Mouse (Mus musculus): ENCODE measurements around the gene Npl.

Gene Npl

GRCm38 (mm10) chr1:153559126-153559647 is 9.3 kb upstream of the Npl start:
- POLR2A ChIA-PET, result interaction anchor here in 3 of 4 experiments (0.6 to 3.0 kb wide), 12 partner anchors 9 to 1617 kb away, joined by 3 to 14 read pairs (median 4); partner anchors contain the start of genes Npl (in 2 of the 3) and Rnasel (in 2 of the 3)
- CTCF ChIA-PET, result interaction anchor here (0.5 to 5.4 kb wide), 48 partner anchors 9 to 1246 kb away, joined by 3 to 80 read pairs (median 4); partner anchors contain the start of genes Rnasel (in 4 of the 4) and Npl (in 2 of the 4)

- CTCF ChIA-PET, result interaction anchor here (0.5 to 5.4 kb wide), 14 partner anchors 25 to 1988 kb away, joined by 3 to 80 read pairs (median 5); partner anchors contain the start of gene Rnasel (in 4 of the 4)
- POLR2A ChIA-PET, result interaction anchor here in 3 of 4 experiments (1.8 to 3.0 kb wide), 3 partner anchors 192 kb away, joined by 5 to 14 read pairs (median 7); partner anchors contain the start of gene Rnasel (in 3 of the 3)
Measured at GRCm38 (mm10) chr1:153556896-153557295, 7.1 kb upstream of the Npl start.

- CTCF ChIA-PET, result interaction anchor here (0.7 to 5.4 kb wide), 12 partner anchors 9 to 343 kb away, joined by 3 to 80 read pairs (median 9); partner anchors contain the start of genes Rnasel (in 4 of the 4), Glul (in 1 of the 4) and Rgs16 (in 1 of the 4)
- POLR2A ChIA-PET, result interaction anchor here in 2 of 4 experiments (0.7 to 2.2 kb wide), 5 partner anchors 9 to 193 kb away, joined by 3 to 7 read pairs (median 4); partner anchors contain the start of gene Rnasel (in 2 of the 2)
Measured at GRCm38 (mm10) chr1:153556202-153556601, 6.4 kb upstream of the Npl start.

- POLR2A ChIA-PET, result interaction anchor here in 3 of 4 experiments (0.6 to 1.9 kb wide), 9 partner anchors 18 to 466 kb away, joined by 3 to 8 read pairs (median 4); partner anchors contain the start of gene Rnasel (in 1 of the 3)
- CTCF ChIA-PET, result interaction anchor here in 3 of 4 experiments (0.6 to 3.1 kb wide), 10 partner anchors 8 to 200 kb away, joined by 3 to 29 read pairs (median 4); partner anchors contain the start of gene Rnasel (in 3 of the 3)
Measured at GRCm38 (mm10) chr1:153550814-153551213, 969 bp upstream of the Npl start.

- CTCF ChIA-PET, result interaction anchor here in 2 of 4 experiments (1.3 to 1.4 kb wide), 2 partner anchors 11 to 202 kb away, joined by 3 to 5 read pairs; partner anchors contain the start of gene Rnasel (in 1 of the 2)
- POLR2A ChIA-PET, result interaction anchor here in 2 of 4 experiments (0.6 to 1.6 kb wide), 5 partner anchors 8 to 487 kb away, joined by 3 to 6 read pairs (median 3); no protein-coding TSS in a partner anchor
Measured at GRCm38 (mm10) chr1:153547555-153547954, 2.3 kb downstream of the Npl start.

GRCm38 (mm10) chr1:153545196-153545595 is 4.6 kb downstream of the Npl start:
- ChIA-PET POLR2A (interaction anchor here in 1 of 4 experiments (0.7 kb wide), 1 partner anchor 10 kb away, joined by 3 read pairs; no protein-coding TSS in a partner anchor), CTCF (interaction anchor here in 1 of 4 experiments (1.4 kb wide), 1 partner anchor 13 kb away, joined by 4 read pairs; no protein-coding TSS in a partner anchor)

- POLR2A ChIA-PET, result interaction anchor here in 3 of 4 experiments (1.2 to 2.7 kb wide), 4 partner anchors 10 to 43 kb away, joined by 3 to 13 read pairs (median 8); no protein-coding TSS in a partner anchor
- CTCF ChIA-PET, result interaction anchor here in 2 of 4 experiments (0.6 to 0.8 kb wide), 3 partner anchors 13 to 206 kb away, joined by 3 to 4 read pairs (median 4); partner anchors contain the start of gene Rnasel (in 1 of the 2)
Measured at GRCm38 (mm10) chr1:153542726-153543320, 7.0 kb downstream of the Npl start.

- CTCF ChIA-PET, result no interaction called here
- POLR2A ChIA-PET, result interaction anchor here in 3 of 4 experiments (0.7 to 1.5 kb wide), 3 partner anchors 8 to 9 kb away, joined by 3 to 5 read pairs (median 3); partner anchors contain the start of gene Npl (in 2 of the 3)
Measured at GRCm38 (mm10) chr1:153540753-153541152, 9.1 kb downstream of the Npl start.

- ChIA-PET CTCF (interaction anchor here in 1 of 4 experiments (1.3 kb wide), 1 partner anchor 10 kb away, joined by 3 read pairs; the partner anchor contains the start of gene Npl), POLR2A (interaction anchor here in 2 of 4 experiments (1.4 to 2.3 kb wide), 3 partner anchors 10 kb away, joined by 3 to 12 read pairs (median 5); partner anchors contain the start of gene Npl (in 2 of the 2))
Measured at GRCm38 (mm10) chr1:153539739-153540333, 10.0 kb downstream of the Npl start.

GRCm38 (mm10) chr1:153535611-153536010 is 14.2 kb downstream of the Npl start:
- POLR2A ChIA-PET, result interaction anchor here in 2 of 4 experiments (0.6 to 1.8 kb wide), 6 partner anchors 10 to 48 kb away, joined by 3 to 9 read pairs (median 6); partner anchors contain the start of genes Dhx9 (in 1 of the 2) and Npl (in 1 of the 2)
- CTCF ChIA-PET, result interaction anchor here in 1 of 4 experiments (0.8 kb wide), 1 partner anchor 13 kb away, joined by 3 read pairs; no protein-coding TSS in a partner anchor

GRCm38 (mm10) chr1:153532896-153533295 is 16.9 kb downstream of the Npl start:
- POLR2A ChIA-PET, result interaction anchor here in 3 of 4 experiments (0.6 to 3.2 kb wide), 29 partner anchors 8 to 367 kb away, joined by 3 to 15 read pairs (median 5); partner anchors contain the start of genes Npl (in 3 of the 3), Dhx9 (in 2 of the 3), Glul (in 1 of the 3) and Teddm2 (in 1 of the 3)

GRCm38 (mm10) chr1:153532234-153532841 is 17.5 kb downstream of the Npl start:
- POLR2A ChIA-PET, result interaction anchor here in 3 of 4 experiments (0.6 to 3.2 kb wide), 41 partner anchors 9 to 367 kb away, joined by 3 to 15 read pairs (median 4); partner anchors contain the start of genes Dhx9 (in 3 of the 3), Npl (in 3 of the 3), Glul (in 1 of the 3) and Rnasel (in 1 of the 3)
- CTCF ChIA-PET, result interaction anchor here (0.6 to 1.5 kb wide), 8 partner anchors 9 to 504 kb away, joined by 3 to 6 read pairs (median 4); partner anchors contain the start of gene Rnasel (in 2 of the 4)

More at GRCm38 (mm10) chr1:153532896-153533295, 16.9 kb downstream of the Npl start:
- CTCF ChIA-PET, result interaction anchor here in 2 of 4 experiments (0.7 to 1.5 kb wide), 3 partner anchors 9 to 216 kb away, joined by 3 to 6 read pairs (median 5); partner anchors contain the start of gene Rnasel (in 1 of the 2)

- POLR2A ChIA-PET, result interaction anchor here in 3 of 4 experiments (0.6 to 3.2 kb wide), 36 partner anchors 8 to 218 kb away, joined by 3 to 15 read pairs (median 5); partner anchors contain the start of genes Npl (in 3 of the 3), Dhx9 (in 2 of the 3) and Rnasel (in 1 of the 3)
- CTCF ChIA-PET, result interaction anchor here (0.6 to 1.5 kb wide), 6 partner anchors 20 to 505 kb away, joined by 3 to 6 read pairs (median 3); partner anchors contain the start of gene Rnasel (in 2 of the 4)
Measured at GRCm38 (mm10) chr1:153531677-153532233, 18.1 kb downstream of the Npl start.

- ChIA-PET POLR2A (interaction anchor here in 3 of 4 experiments (0.8 to 1.4 kb wide), 5 partner anchors 10 to 37 kb away, joined by 3 to 8 read pairs (median 3); no protein-coding TSS in a partner anchor), CTCF (interaction anchor here in 2 of 4 experiments (0.6 to 1.0 kb wide), 3 partner anchors 10 to 134 kb away, joined by 3 to 9 read pairs (median 3); no protein-coding TSS in a partner anchor)
Measured at GRCm38 (mm10) chr1:153522116-153522515, 27.7 kb downstream of the Npl start.

GRCm38 (mm10) chr1:153515368-153515767 is 34.5 kb downstream of the Npl start:
- POLR2A ChIA-PET, result interaction anchor here in 2 of 4 experiments (0.8 to 1.9 kb wide), 3 partner anchors 10 to 17 kb away, joined by 3 to 7 read pairs (median 3); no protein-coding TSS in a partner anchor
- CTCF ChIA-PET, result no interaction called here

All from embryonic stem cell, embryonic (primary cell).